Mouse (Mus musculus): ENCODE results near the gene Nlrp3.

- TF ChIP-seq EP300 (optimal IDR thresholded peaks at IDR 0.05) = no peak
- no peak for TF ChIP-seq CTCF (IDR thresholded peaks at IDR 0.05; ENCODE audit: low read depth)
Observed at GRCm38 (mm10) chr11:59530870-59531535, 10.4 kb upstream of the Nlrp3 start.
